Mouse (Mus musculus): ENCODE measurements around the gene Pltp. TPM values are rescaled to one million over a fixed set of nuclear protein-coding genes. Genes with fewer than 3 reads are reported as not detected.
A peak's percentile ranks its signal among the peaks of the same experiment; 100 is the strongest.
"Not testable (repeated sequence)": the region's sequence is repeated elsewhere in the genome, so short reads cannot be mapped to it uniquely, and the experiment has no call there.

Gene Pltp
- polyA plus RNA-seq, 1 experiment from 2014 or later, result 33.4 TPM

DNA sequence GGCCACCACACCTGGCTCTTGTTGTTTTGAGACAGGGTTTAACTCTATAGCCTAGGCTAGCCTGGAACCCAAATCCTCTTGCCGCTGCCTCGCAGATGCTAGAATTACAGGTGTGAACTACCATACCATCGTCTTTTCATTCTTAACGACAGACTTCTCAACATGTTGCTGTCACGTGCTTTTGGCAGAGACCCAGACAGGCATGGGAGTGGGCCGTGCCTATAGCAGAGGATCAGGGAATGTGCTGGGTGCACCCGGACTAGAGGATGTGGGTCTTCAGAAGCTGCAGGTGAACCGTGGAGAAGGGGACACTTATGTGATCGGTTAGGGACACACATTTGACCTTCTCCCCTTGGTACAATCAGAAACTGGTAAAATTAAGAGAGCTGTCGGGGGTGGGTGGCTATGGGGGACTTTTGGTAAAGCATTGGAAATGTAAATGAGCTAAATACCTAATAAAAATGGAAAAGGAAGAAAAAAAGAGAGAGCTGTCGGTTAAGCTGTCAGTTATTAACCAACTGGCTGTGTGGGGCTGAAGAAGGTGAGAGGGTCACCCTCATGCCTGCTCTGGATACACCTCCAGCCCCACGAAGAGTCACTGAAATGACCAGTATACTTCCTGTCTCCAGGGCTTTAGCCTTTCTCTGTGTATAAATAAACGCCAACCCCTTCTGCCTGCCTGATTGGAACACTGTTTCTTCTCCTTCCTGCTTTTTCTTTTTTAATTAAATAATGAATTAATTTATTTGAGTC is 57.1 kb downstream of the Pltp start:
- Histone ChIP-seq H3K27me3 (ENCODE audit: insufficient read depth, low read length) (no peaks in the 10 kb centered on the region), H3K27ac (ENCODE audit: low read depth) (no peak overlapping the region), H3K9ac (replicated peaks) (no peak overlapping the region), H3K4me1 (ENCODE audit: insufficient read depth) (peaks cover 14% of the 10 kb centered on the region), H3K4me3 (ENCODE audit: low read depth, low read length) (no peak overlapping the region), H3K4me2 (ENCODE audit: low read depth, low read length) (no peak overlapping the region), H3K36me3 (replicated peaks; ENCODE audit: insufficient read depth, low read length) (peaks cover 41% of the 10 kb centered on the region), H3K9me3 (ENCODE audit: low read length) (no peaks in the 10 kb centered on the region)
- TF ChIP-seq CTCF (IDR thresholded peaks at IDR 0.05; ENCODE audit: low read depth) (no peak), EP300 (IDR thresholded peaks at IDR 0.05; ENCODE audit: low read depth) (no peak)
- ATAC-seq, result no peak
- no peak for DNase-seq
- 86% methylated on average over 13 of the region's 13 CpGs for WGBS (ENCODE audit: insufficient replicate concordance)

DNA sequence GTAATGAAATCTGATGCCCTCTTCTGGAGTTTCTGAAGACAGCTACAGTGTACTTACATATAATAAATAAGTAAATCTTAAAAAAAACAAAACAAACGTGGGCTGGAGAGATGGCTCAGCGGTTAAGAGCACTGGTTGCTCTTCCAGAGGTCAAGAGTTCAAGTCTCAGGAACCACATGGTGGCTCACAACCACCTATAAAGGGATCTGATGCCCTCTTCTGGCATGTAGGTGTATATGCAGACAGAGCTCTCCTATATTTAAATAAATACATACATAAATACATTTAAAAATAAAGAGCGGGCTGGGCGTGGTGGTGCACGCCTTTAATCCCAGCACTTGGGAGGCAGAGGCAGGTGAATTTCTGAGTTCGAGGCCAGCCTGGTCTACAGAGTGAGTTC is 59.0 kb downstream of the Pltp start:
- H3K4me3 ChIP-seq (ENCODE audit: low read depth, low read length); H3K27ac ChIP-seq (ENCODE audit: low read depth); H3K9ac ChIP-seq (replicated peaks); H3K9me3 ChIP-seq (ENCODE audit: low read length); H3K4me2 ChIP-seq (ENCODE audit: low read depth, low read length); H3K27me3 ChIP-seq (ENCODE audit: insufficient read depth, low read length); DNase-seq; ATAC-seq: not testable (repeated sequence)
- peaks cover 52% of the 10 kb centered on the region for H3K36me3 ChIP-seq (replicated peaks; ENCODE audit: insufficient read depth, low read length)
- H3K4me1 ChIP-seq (ENCODE audit: insufficient read depth), result peaks cover 13% of the 10 kb centered on the region
- TF ChIP-seq CTCF (IDR thresholded peaks at IDR 0.05; ENCODE audit: low read depth), result peak; percentile 59
- 72% methylated on average over 6 of the region's 6 CpGs for WGBS (ENCODE audit: insufficient replicate concordance)

DNA sequence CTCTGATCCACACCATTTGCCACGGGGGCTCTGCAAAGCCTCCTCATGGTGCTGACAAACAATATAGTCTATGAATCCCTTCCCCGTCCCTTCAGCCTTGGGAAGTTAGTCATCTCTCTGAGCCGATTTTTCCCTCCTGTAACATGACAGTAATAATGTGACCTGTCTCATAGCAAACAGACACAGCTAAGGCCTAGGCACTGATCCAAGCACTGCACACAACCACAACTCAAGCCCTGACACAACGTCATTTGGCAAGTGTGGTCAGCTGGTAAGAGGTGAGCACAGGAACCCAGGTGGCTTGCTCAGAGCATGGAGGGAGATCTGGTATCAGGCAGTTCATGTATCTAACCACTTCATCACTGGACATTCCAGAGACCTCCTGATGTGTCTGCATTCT is 61.6 kb downstream of the Pltp start:
- H3K27ac ChIP-seq (ENCODE audit: low read depth), result no peak overlapping the region
- ATAC-seq, result no peak

DNA sequence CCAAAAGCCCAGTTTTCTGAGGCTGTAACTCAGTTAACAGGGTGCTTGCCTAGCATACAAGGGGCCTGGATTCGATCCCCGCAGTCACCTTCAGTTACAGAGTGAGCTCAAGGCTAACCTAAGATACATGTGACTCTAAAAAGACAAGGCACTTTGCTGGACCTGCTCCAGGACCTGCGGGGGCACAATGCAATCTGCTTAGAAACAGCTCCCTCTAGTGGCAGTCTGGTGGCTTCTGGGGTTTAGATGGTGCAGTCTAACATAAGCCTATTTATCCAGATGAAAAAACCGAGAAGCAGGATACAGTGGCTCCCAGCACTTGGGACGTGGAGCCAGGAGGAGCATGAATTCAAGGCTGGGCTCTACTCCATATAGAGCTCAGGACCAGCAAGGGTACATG is 63.2 kb downstream of the Pltp start:
- WGBS (ENCODE audit: insufficient replicate concordance), result 30% methylated on average over 5 of the region's 5 CpGs
- no peak overlapping the region for H3K27ac ChIP-seq (ENCODE audit: low read depth)
- H3K4me3 ChIP-seq (ENCODE audit: low read depth, low read length), result no peak overlapping the region
- H3K4me2 ChIP-seq (ENCODE audit: low read depth, low read length), result no peak overlapping the region
- H3K9ac ChIP-seq (replicated peaks), result no peak overlapping the region
- peaks cover 60% of the 10 kb centered on the region for H3K36me3 ChIP-seq (replicated peaks; ENCODE audit: insufficient read depth, low read length)
- peak; percentile 47 for ATAC-seq
- DNase-seq, result peak; percentile 88
- TF ChIP-seq CTCF (IDR thresholded peaks at IDR 0.05; ENCODE audit: low read depth) (peak; percentile 97), EP300 (IDR thresholded peaks at IDR 0.05; ENCODE audit: low read depth) (no peak)
- no peaks in the 10 kb centered on the region for H3K27me3 ChIP-seq (ENCODE audit: insufficient read depth, low read length)
- peaks cover 4% of the 10 kb centered on the region; the same call in 1 of the 2 replicates for H3K4me1 ChIP-seq (ENCODE audit: insufficient read depth)
- no peaks in the 10 kb centered on the region for H3K9me3 ChIP-seq (ENCODE audit: low read length)

More for the DNA sequence above, 61.6 kb downstream of the Pltp start:
- no peak for DNase-seq
- Histone ChIP-seq H3K27me3 (ENCODE audit: insufficient read depth, low read length) (no peaks in the 10 kb centered on the region), H3K4me1 (ENCODE audit: insufficient read depth) (peaks cover 4% of the 10 kb centered on the region; the same call in 1 of the 2 replicates), H3K4me3 (ENCODE audit: low read depth, low read length) (no peak overlapping the region), H3K9ac (replicated peaks) (no peak overlapping the region), H3K4me2 (ENCODE audit: low read depth, low read length) (no peak overlapping the region), H3K36me3 (replicated peaks; ENCODE audit: insufficient read depth, low read length) (peaks cover 67% of the 10 kb centered on the region), H3K9me3 (ENCODE audit: low read length) (no peaks in the 10 kb centered on the region)
- 87% methylated on average over 4 of the region's 4 CpGs for WGBS (ENCODE audit: insufficient replicate concordance)
- no peak for TF ChIP-seq CTCF (IDR thresholded peaks at IDR 0.05; ENCODE audit: low read depth)
- TF ChIP-seq EP300 (IDR thresholded peaks at IDR 0.05; ENCODE audit: low read depth), result no peak

GRCm38 (mm10) chr2:164793772-164794171 is 63.7 kb downstream of the Pltp start:
- 81% methylated on average over 2 of the region's 2 CpGs for WGBS (ENCODE audit: insufficient replicate concordance)
- H3K36me3 ChIP-seq (replicated peaks; ENCODE audit: insufficient read depth, low read length), result peaks cover 57% of the 10 kb centered on the region

GRCm38 (mm10) chr2:164793236-164793635 is 64.3 kb downstream of the Pltp start:
- 73% methylated on average over 3 of the region's 3 CpGs for WGBS (ENCODE audit: insufficient replicate concordance)
- no peaks in the 10 kb centered on the region for H3K9me3 ChIP-seq (ENCODE audit: low read length)
- H3K4me2 ChIP-seq (ENCODE audit: low read depth, low read length), result no peak overlapping the region
- 0 out of 2 replicates have a peak, but pooled peaks have one; percentile 13 for ATAC-seq
- no peak overlapping the region for H3K4me3 ChIP-seq (ENCODE audit: low read depth, low read length)
- H3K27me3 ChIP-seq (ENCODE audit: insufficient read depth, low read length), result no peaks in the 10 kb centered on the region
- H3K4me1 ChIP-seq (ENCODE audit: insufficient read depth), result peaks cover 12% of the 10 kb centered on the region
- H3K27ac ChIP-seq (ENCODE audit: low read depth), result no peak overlapping the region
- H3K36me3 ChIP-seq (replicated peaks; ENCODE audit: insufficient read depth, low read length), result peaks cover 60% of the 10 kb centered on the region
- H3K9ac ChIP-seq (replicated peaks), result no peak overlapping the region
- TF ChIP-seq CTCF (IDR thresholded peaks at IDR 0.05; ENCODE audit: low read depth) (peak; percentile 90), EP300 (IDR thresholded peaks at IDR 0.05; ENCODE audit: low read depth) (no peak)
- peak; percentile 76 for DNase-seq

More at GRCm38 (mm10) chr2:164793772-164794171, 63.7 kb downstream of the Pltp start:
- Histone ChIP-seq H3K9me3 (ENCODE audit: low read length) (no peaks in the 10 kb centered on the region), H3K4me3 (ENCODE audit: low read depth, low read length) (no peak overlapping the region), H3K9ac (replicated peaks) (no peak overlapping the region), H3K27ac (ENCODE audit: low read depth) (no peak overlapping the region), H3K4me2 (ENCODE audit: low read depth, low read length) (no peak overlapping the region), H3K4me1 (ENCODE audit: insufficient read depth) (peaks cover 6% of the 10 kb centered on the region), H3K27me3 (ENCODE audit: insufficient read depth, low read length) (no peaks in the 10 kb centered on the region)
- DNase-seq (no peak), ATAC-seq (no peak)
- TF ChIP-seq EP300 (IDR thresholded peaks at IDR 0.05; ENCODE audit: low read depth) (no peak), CTCF (IDR thresholded peaks at IDR 0.05; ENCODE audit: low read depth) (no peak)
